Mouse (Mus musculus): ENCODE measurements around the gene Zswim9. TPM values are rescaled to one million over a fixed set of nuclear protein-coding genes. Genes with fewer than 3 reads are reported as not detected.

Gene Zswim9
- polyA plus RNA-seq, 1 experiment from 2014 or later = 4.6 TPM

Other genes starting within 250 kb of the Zswim9 start
- 186 to 358 TPM (median 214 TPM) in 3 replicates for gene Chmp2a, start 243.9 kb downstream of the Zswim9 start, polyA plus RNA-seq (2018)
- 132 to 209 TPM (median 195 TPM) in 3 replicates for gene Ube2m, start 240.4 kb downstream of the Zswim9 start, polyA plus RNA-seq (2018)
- gene Mzf1, start 224.0 kb downstream of the Zswim9 start, polyA plus RNA-seq (2018) = 0.28 to 0.98 TPM (median 0.39 TPM) in 3 replicates
- gene Vmn1r85, start 183.5 kb downstream of the Zswim9 start, polyA plus RNA-seq (2018) = not detected in 3 replicates
- gene Vmn1r86, start 158.8 kb downstream of the Zswim9 start, polyA plus RNA-seq (2018) = not detected in 3 replicates
- gene Vmn1r87, start 138.6 kb downstream of the Zswim9 start, polyA plus RNA-seq (2018) = not detected in 3 replicates
- gene Vmn1r88, start 119.2 kb downstream of the Zswim9 start, polyA plus RNA-seq (2018) = not detected in 3 replicates
- not detected in 3 replicates for gene Vmn1r89, start 65.7 kb downstream of the Zswim9 start, polyA plus RNA-seq (2018)
- 5.4 to 37.3 TPM (median 35.3 TPM) in 3 replicates for gene Lig1, start 1.4 kb downstream of the Zswim9 start, polyA plus RNA-seq (2018)
- gene Pla2g4c, start 45.9 kb upstream of the Zswim9 start, polyA plus RNA-seq (2018) = 0.12 to 0.19 TPM in 2 of 3 replicates, not detected in the other
- gene Cabp5, start 119.4 kb upstream of the Zswim9 start, polyA plus RNA-seq (2018) = not detected in 3 replicates
- not detected in 3 replicates for gene Bsph1, start 172.1 kb upstream of the Zswim9 start, polyA plus RNA-seq (2018)